Mouse (Mus musculus) limb, embryonic 10.5 days (tissue): ENCODE results near the gene Prune2. TPM values are rescaled to one million over a fixed set of nuclear protein-coding genes. Genes with fewer than 3 reads are reported as not detected.

Source experiments
- DNase-seq: peaks from one replicate; pipeline ENCODE4 v3.0.0-alpha.2; 2017; ENCODE audit warnings: low spot score
- H3K27ac ChIP-seq: fragments of 300-500 bp; sonication (generic); 2 replicates; pipeline ENCODE4 v1.5.1; 2016; ENCODE audit warnings: mild to moderate bottlenecking
- H3K27me3 ChIP-seq: fragments of 300-500 bp; sonication (generic); 2 replicates; pipeline ENCODE4 v1.6.1; 2016; ENCODE audit warnings: low read depth, mild to moderate bottlenecking; ENCODE audit not compliant: poor library complexity, severe bottlenecking
- H3K36me3 ChIP-seq: fragments of 300-500 bp; sonication (generic); 2 replicates; pipeline ENCODE4 v1.6.1; 2016; ENCODE audit warnings: mild to moderate bottlenecking, moderate library complexity
- H3K4me1 ChIP-seq: fragments of 300-500 bp; sonication (generic); 2 replicates; pipeline ENCODE4 v1.6.1; 2016
- H3K4me3 ChIP-seq: fragments of 300-500 bp; sonication (generic); 2 replicates; pipeline ENCODE4 v1.5.1; 2016; ENCODE audit warnings: mild to moderate bottlenecking, moderate library complexity
- H3K9me3 ChIP-seq: fragments of 300-500 bp; sonication (generic); replicated peaks from 2 replicates; pipeline ENCODE4 v1.6.1; 2016; ENCODE audit warnings: mild to moderate bottlenecking
- WGBS: fragments of 180-500 bp; shearing (Covaris S2); methylation state at CpG from one replicate; pipeline ENCODE4 v1.1.7; 2016; 5-methylcytosine and 5-hydroxymethylcytosine counted together
- polyA plus RNA-seq: library from polyadenylated mRNA; unstranded; fragments of >200 nt; fragmentation: Nextera tagmentation; extraction: Ambion mirVana; gene quantifications from 2 replicates; pipeline ENCODE4 v1.2.1, GENCODE M21; 2016

Prune2 gene
- polyA plus RNA-seq, 1 experiment from 2014 or later: 0.21 TPM

GRCm38 (mm10) chr19:16961036-16961435, 5.1 kb downstream of the Prune2 start:
- no peak for DNase-seq
- no peaks in the 10 kb centered on the region for H3K9me3 ChIP-seq
- no peak overlapping the region for H3K4me3 ChIP-seq
- 95% methylated on average over 3 of the region's 3 CpGs for WGBS
- H3K27ac ChIP-seq: no peak overlapping the region
- no peaks in the 10 kb centered on the region for H3K36me3 ChIP-seq
- H3K27me3 ChIP-seq: peaks cover 16% of the 10 kb centered on the region
- H3K4me1 ChIP-seq: peaks cover 7% of the 10 kb centered on the region

GRCm38 (mm10) chr19:16963178-16963577, 7.3 kb downstream of the Prune2 start:
- Histone ChIP-seq H3K9me3 (no peaks in the 10 kb centered on the region), H3K27me3 (no peaks in the 10 kb centered on the region), H3K4me3 (no peak overlapping the region), H3K27ac (no peak overlapping the region), H3K4me1 (no peaks in the 10 kb centered on the region), H3K36me3 (no peaks in the 10 kb centered on the region)
- 89% methylated on average over 3 of the region's 3 CpGs for WGBS
- DNase-seq: no peak

- Histone ChIP-seq H3K4me1 (no peaks in the 10 kb centered on the region), H3K27ac (no peak overlapping the region), H3K36me3 (no peaks in the 10 kb centered on the region), H3K9me3 (no peaks in the 10 kb centered on the region), H3K27me3 (no peaks in the 10 kb centered on the region), H3K4me3 (no peak overlapping the region)
- WGBS: 90% methylated on average over 5 of the region's 5 CpGs
- no peak for DNase-seq
Measured at GRCm38 (mm10) chr19:16968768-16969167, 12.8 kb downstream of the Prune2 start.

GRCm38 (mm10) chr19:16970612-16971011, 14.7 kb downstream of the Prune2 start:
- Histone ChIP-seq H3K27ac (no peak overlapping the region), H3K27me3 (no peaks in the 10 kb centered on the region), H3K4me1 (no peaks in the 10 kb centered on the region), H3K36me3 (no peaks in the 10 kb centered on the region), H3K9me3 (no peaks in the 10 kb centered on the region), H3K4me3 (no peak overlapping the region)
- 70% methylated on average over 2 of the region's 2 CpGs for WGBS
- no peak for DNase-seq

GRCm38 (mm10) chr19:16978910-16979309, 23.0 kb downstream of the Prune2 start:
- Histone ChIP-seq H3K4me3 (no peak overlapping the region), H3K27ac (no peak overlapping the region), H3K27me3 (no peaks in the 10 kb centered on the region), H3K9me3 (no peaks in the 10 kb centered on the region), H3K4me1 (no peaks in the 10 kb centered on the region), H3K36me3 (no peaks in the 10 kb centered on the region)
- no peak for DNase-seq
- WGBS: 93% methylated on average over 3 of the region's 3 CpGs

- Histone ChIP-seq H3K4me1 (no peaks in the 10 kb centered on the region), H3K9me3 (no peaks in the 10 kb centered on the region), H3K4me3 (no peak overlapping the region), H3K36me3 (no peaks in the 10 kb centered on the region), H3K27ac (no peak overlapping the region), H3K27me3 (no peaks in the 10 kb centered on the region)
- DNase-seq: no peak
- WGBS: 95% methylated on average over 4 of the region's 4 CpGs
Measured at GRCm38 (mm10) chr19:16981743-16982142, 25.8 kb downstream of the Prune2 start.

- no peaks in the 10 kb centered on the region for H3K4me1 ChIP-seq
- H3K36me3 ChIP-seq: no peaks in the 10 kb centered on the region
- no peak overlapping the region for H3K27ac ChIP-seq
- DNase-seq: peak; percentile 46
- H3K4me3 ChIP-seq: no peak overlapping the region
- 54% methylated on average over 5 of the region's 5 CpGs for WGBS
- H3K27me3 ChIP-seq: no peaks in the 10 kb centered on the region
- no peaks in the 10 kb centered on the region for H3K9me3 ChIP-seq
Measured at GRCm38 (mm10) chr19:16984897-16985296, 29.0 kb downstream of the Prune2 start.

GRCm38 (mm10) chr19:16987984-16988383, 32.1 kb downstream of the Prune2 start:
- no peak overlapping the region for H3K4me3 ChIP-seq
- no peak for DNase-seq
- H3K36me3 ChIP-seq: no peaks in the 10 kb centered on the region
- WGBS: 82% methylated on average over 11 of the region's 11 CpGs
- H3K27me3 ChIP-seq: no peaks in the 10 kb centered on the region
- no peaks in the 10 kb centered on the region for H3K9me3 ChIP-seq
- no peak overlapping the region for H3K27ac ChIP-seq
- H3K4me1 ChIP-seq: no peaks in the 10 kb centered on the region

- DNase-seq: no peak
- Histone ChIP-seq H3K27ac (no peak overlapping the region), H3K4me3 (no peak overlapping the region), H3K36me3 (no peaks in the 10 kb centered on the region), H3K27me3 (no peaks in the 10 kb centered on the region), H3K4me1 (no peaks in the 10 kb centered on the region), H3K9me3 (no peaks in the 10 kb centered on the region)
- 91% methylated on average over 4 of the region's 4 CpGs for WGBS
Measured at GRCm38 (mm10) chr19:16992151-16992550, 36.2 kb downstream of the Prune2 start.

- Histone ChIP-seq H3K4me3 (no peak overlapping the region), H3K4me1 (no peaks in the 10 kb centered on the region), H3K36me3 (no peaks in the 10 kb centered on the region), H3K9me3 (no peaks in the 10 kb centered on the region), H3K27ac (no peak overlapping the region), H3K27me3 (no peaks in the 10 kb centered on the region)
- no peak for DNase-seq
- WGBS: 82% methylated on average over 8 of the region's 8 CpGs
Measured at GRCm38 (mm10) chr19:16994260-16994659, 38.3 kb downstream of the Prune2 start.

- Histone ChIP-seq H3K9me3 (no peaks in the 10 kb centered on the region), H3K4me1 (no peaks in the 10 kb centered on the region), H3K4me3 (no peak overlapping the region), H3K27ac (no peak overlapping the region), H3K27me3 (no peaks in the 10 kb centered on the region), H3K36me3 (no peaks in the 10 kb centered on the region)
- no peak for DNase-seq
- WGBS: 82% methylated on average over 7 of the region's 7 CpGs
Measured at GRCm38 (mm10) chr19:16997915-16998314, 42.0 kb downstream of the Prune2 start.

GRCm38 (mm10) chr19:17006220-17006907, 50.4 kb downstream of the Prune2 start:
- Histone ChIP-seq H3K4me3 (no peak overlapping the region), H3K9me3 (no peaks in the 10 kb centered on the region), H3K27me3 (no peaks in the 10 kb centered on the region), H3K27ac (no peak overlapping the region), H3K4me1 (peaks cover 6% of the 10 kb centered on the region; the same call in 1 of the 2 replicates), H3K36me3 (no peaks in the 10 kb centered on the region)
- 79% methylated on average over 17 of the region's 17 CpGs for WGBS
- no peak for DNase-seq

- H3K4me1 ChIP-seq: peaks cover 6% of the 10 kb centered on the region; the same call in 1 of the 2 replicates
- DNase-seq: no peak
- H3K4me3 ChIP-seq: no peak overlapping the region
- H3K27ac ChIP-seq: no peak overlapping the region
- no peaks in the 10 kb centered on the region for H3K27me3 ChIP-seq
- WGBS: 42% methylated on average over 6 of the region's 6 CpGs
- H3K9me3 ChIP-seq: no peaks in the 10 kb centered on the region
- no peaks in the 10 kb centered on the region for H3K36me3 ChIP-seq
Measured at GRCm38 (mm10) chr19:17011261-17011995, 55.5 kb downstream of the Prune2 start.
